Mouse (Mus musculus): ENCODE measurements at regions not wholly inside any gene's neighbourhood (a gene's known extent, or its start where the extent isn't known, plus 50 kb on each side); places are given as distances from the start of the nearest gene placed in this dataset.

DNA sequence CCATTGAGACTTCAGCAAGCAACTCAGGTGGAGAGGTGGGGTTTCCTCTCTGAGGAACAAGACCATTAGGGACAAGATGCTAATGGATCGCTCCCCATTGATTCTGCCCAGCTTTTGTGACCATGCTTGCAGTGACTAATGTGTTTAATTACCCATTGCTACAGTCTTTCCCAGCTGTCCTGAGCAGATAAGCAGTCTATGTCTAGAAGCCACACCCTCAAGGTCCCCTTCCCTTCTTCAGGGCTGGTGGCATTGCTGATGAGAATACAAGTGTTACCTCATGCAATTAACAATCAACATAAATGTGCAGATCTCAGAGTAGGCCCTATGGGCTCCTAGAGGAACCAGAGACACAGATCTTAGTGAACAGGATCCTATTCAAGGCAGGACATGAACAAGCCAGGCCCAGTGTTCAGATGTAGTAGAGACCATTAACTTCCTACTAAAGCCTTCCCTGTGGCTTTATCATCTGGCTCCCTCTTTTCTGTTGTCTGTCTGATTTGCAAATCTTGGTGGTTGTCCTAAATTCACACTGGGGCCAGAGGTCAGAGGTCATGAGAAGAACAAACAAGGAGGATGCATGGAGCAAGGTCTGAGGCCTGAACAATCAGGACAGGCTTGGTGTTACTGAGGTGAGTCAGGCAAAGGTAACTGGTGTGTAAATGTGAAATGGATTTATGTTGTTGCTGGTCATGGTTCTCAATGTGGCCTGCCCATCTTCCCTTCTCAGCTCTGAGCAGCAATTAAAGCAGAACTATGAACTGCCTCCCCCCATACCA lies 56.8 kb downstream of the Odc1 start:
- H3K36me3 ChIP-seq (ENCODE audit: insufficient read depth, low read length): no peaks in the 10 kb centered on the region
- 90% methylated on average over 1 of the region's 1 CpGs for WGBS
- ATAC-seq (ENCODE audit: low FRiP score, low TSS enrichment): no peak
- no peak overlapping the region for H3K4me3 ChIP-seq (ENCODE audit: low read length)
- no peak overlapping the region for H3K9ac ChIP-seq (replicated peaks; ENCODE audit: low read length)
- no peak overlapping the region for H3K4me2 ChIP-seq (replicated peaks; ENCODE audit: low read depth, low read length)
- H3K27me3 ChIP-seq (ENCODE audit: insufficient read depth, low read length): no peaks in the 10 kb centered on the region
- H3K4me1 ChIP-seq (ENCODE audit: insufficient read depth, low read length): no peaks in the 10 kb centered on the region
- 0 out of 2 replicates have a peak, but pooled peaks cover 2% of the 10 kb centered on the region for H3K9me3 ChIP-seq (ENCODE audit: low read length)
- H3K27ac ChIP-seq (ENCODE audit: low read length): no peak overlapping the region

DNA sequence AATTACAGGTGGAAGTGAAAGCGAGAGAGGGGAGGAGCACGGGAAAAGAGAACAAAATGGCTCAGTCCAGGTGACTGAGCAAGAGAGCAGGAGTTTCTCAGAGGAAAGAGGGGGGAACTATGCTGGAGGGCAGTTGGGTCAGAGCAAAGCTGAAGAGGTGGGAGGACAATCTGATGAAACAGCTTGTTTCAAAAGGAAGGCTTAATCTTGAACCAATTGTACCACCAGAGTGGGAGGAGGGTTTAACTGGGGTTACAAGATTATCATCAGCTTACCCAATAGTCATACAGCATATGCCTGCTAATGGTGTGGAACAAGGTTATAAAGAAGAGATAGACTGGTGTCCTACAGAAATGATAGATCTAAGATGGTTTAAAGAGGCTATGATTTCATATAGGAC lies 59.0 kb downstream of the Odc1 start:
- ATAC-seq (ENCODE audit: low FRiP score, low TSS enrichment): no peak
- no peaks in the 10 kb centered on the region for H3K27me3 ChIP-seq (ENCODE audit: insufficient read depth, low read length)
- no peaks in the 10 kb centered on the region for H3K36me3 ChIP-seq (ENCODE audit: insufficient read depth, low read length)
- H3K4me1 ChIP-seq (ENCODE audit: insufficient read depth, low read length): no peaks in the 10 kb centered on the region
- 0 out of 2 replicates have a peak, but pooled peaks cover 2% of the 10 kb centered on the region for H3K9me3 ChIP-seq (ENCODE audit: low read length)
- H3K4me3 ChIP-seq (ENCODE audit: low read length): no peak overlapping the region
- 95% methylated on average over 2 of the region's 2 CpGs for WGBS
- H3K27ac ChIP-seq (ENCODE audit: low read length): no peak overlapping the region
- H3K9ac ChIP-seq (replicated peaks; ENCODE audit: low read length): no peak overlapping the region
- no peak overlapping the region for H3K4me2 ChIP-seq (replicated peaks; ENCODE audit: low read depth, low read length)

DNA sequence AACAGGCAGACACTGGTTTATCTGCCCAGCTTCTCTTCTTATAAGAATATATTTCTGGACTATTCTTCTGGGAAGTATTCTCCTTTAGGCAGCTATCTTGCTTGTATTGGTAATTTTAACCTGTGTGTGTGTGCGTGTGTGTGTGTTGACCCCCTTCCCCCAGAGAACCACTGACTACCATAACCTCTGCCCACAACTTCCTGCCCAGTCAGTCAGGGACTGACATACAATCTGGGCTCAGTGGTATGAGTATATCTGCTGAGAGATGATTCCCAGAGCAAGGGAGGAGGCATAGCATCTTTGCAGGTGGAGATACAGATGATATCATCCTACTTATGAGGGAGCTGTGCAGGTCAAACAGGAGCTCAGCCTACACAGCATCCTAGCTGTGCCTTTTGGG lies 65.8 kb downstream of the Odc1 start:
- 50% methylated on average over 1 of the region's 1 CpGs for WGBS
- no peaks in the 10 kb centered on the region for H3K27me3 ChIP-seq (ENCODE audit: insufficient read depth, low read length)
- no peak for ATAC-seq (ENCODE audit: low FRiP score, low TSS enrichment)

DNA sequence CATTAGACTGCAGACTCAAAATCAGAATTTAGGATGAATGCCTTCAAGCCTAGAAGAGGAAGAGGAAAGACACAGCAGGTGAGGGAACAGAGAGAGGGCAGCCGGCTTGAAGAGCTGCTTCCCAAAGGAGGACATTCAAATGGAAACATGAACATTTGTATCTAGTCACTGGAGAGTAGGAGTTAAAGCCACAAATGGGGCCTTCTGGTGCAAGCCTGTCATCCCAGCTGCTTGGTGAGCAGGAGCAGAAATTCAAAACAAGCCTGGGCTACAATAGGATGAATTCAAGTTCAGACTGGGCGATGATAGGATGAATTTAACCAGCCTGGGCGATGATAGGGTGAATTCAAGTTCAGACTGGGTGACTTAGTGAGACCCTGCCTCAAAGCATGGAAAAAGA lies 67.4 kb downstream of the Odc1 start:
- WGBS: 86% methylated on average over 3 of the region's 3 CpGs

More for the DNA sequence above, 65.8 kb downstream of the Odc1 start:
- Histone ChIP-seq H3K4me2 (replicated peaks; ENCODE audit: low read depth, low read length) (no peak overlapping the region), H3K9me3 (ENCODE audit: low read length) (no peaks in the 10 kb centered on the region), H3K4me3 (ENCODE audit: low read length) (no peak overlapping the region), H3K36me3 (ENCODE audit: insufficient read depth, low read length) (no peaks in the 10 kb centered on the region), H3K9ac (replicated peaks; ENCODE audit: low read length) (no peak overlapping the region), H3K4me1 (ENCODE audit: insufficient read depth, low read length) (no peaks in the 10 kb centered on the region), H3K27ac (ENCODE audit: low read length) (no peak overlapping the region)

DNA sequence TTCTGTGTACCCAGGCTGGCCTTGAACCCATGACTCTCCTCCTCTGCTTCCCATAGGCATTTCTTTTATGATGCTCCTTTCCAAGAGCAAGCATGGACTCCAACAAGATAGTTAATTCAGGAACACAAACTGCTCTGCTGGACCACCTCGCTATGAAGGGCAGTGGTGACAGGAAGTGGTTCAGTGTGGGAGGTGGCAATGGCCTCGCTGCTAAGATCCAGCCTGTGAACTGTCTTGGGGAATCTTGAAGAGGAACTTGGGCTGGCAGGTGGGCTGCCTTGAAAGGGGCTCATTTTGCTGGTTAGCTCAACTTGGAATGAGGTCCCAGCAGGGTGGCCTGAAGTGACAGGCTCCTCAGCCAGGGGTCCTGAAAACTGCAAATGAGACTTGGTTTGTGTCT lies 72.4 kb upstream of the Hpcal1 start:
- Histone ChIP-seq H3K4me3 (ENCODE audit: low read length) (no peak overlapping the region), H3K9me3 (ENCODE audit: low read length) (no peaks in the 10 kb centered on the region), H3K4me1 (ENCODE audit: insufficient read depth, low read length) (0 out of 2 replicates have a peak, but pooled peaks cover 6% of the 10 kb centered on the region), H3K9ac (replicated peaks; ENCODE audit: low read length) (no peak overlapping the region), H3K27me3 (ENCODE audit: insufficient read depth, low read length) (no peaks in the 10 kb centered on the region), H3K4me2 (replicated peaks; ENCODE audit: low read depth, low read length) (no peak overlapping the region), H3K36me3 (ENCODE audit: insufficient read depth, low read length) (no peaks in the 10 kb centered on the region), H3K27ac (ENCODE audit: low read length) (no peak overlapping the region)
- WGBS: 32% methylated on average over 2 of the region's 2 CpGs
- ATAC-seq (ENCODE audit: low FRiP score, low TSS enrichment): no peak

More for the DNA sequence above, 67.4 kb downstream of the Odc1 start:
- Histone ChIP-seq H3K4me2 (replicated peaks; ENCODE audit: low read depth, low read length) (no peak overlapping the region), H3K9me3 (ENCODE audit: low read length) (no peaks in the 10 kb centered on the region), H3K4me1 (ENCODE audit: insufficient read depth, low read length) (no peaks in the 10 kb centered on the region), H3K4me3 (ENCODE audit: low read length) (no peak overlapping the region), H3K36me3 (ENCODE audit: insufficient read depth, low read length) (no peaks in the 10 kb centered on the region), H3K9ac (replicated peaks; ENCODE audit: low read length) (no peak overlapping the region), H3K27me3 (ENCODE audit: insufficient read depth, low read length) (no peaks in the 10 kb centered on the region), H3K27ac (ENCODE audit: low read length) (no peak overlapping the region)
- no peak for ATAC-seq (ENCODE audit: low FRiP score, low TSS enrichment)

DNA sequence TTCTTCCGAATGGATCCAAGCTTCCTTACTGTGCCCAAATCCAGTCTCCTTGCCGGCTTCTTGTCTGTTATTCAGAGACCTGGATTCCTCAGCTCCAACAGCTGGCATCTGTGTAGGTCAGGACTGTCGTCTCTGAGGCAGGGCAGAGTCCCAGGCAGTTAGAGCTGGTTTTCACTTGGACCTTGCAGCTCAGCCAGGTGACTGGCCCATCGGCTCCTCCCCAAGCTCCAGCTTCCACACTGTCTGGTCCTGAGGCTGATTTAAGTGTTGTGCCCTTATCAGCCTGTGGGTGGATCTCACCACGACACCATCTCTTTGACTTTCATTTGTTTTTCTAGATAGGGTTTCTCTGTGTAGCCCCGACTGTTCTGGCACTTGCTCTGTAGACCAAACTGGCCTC lies 70.4 kb upstream of the Hpcal1 start:
- Histone ChIP-seq H3K4me3 (ENCODE audit: low read length) (no peak overlapping the region), H3K27ac (ENCODE audit: low read length) (no peak overlapping the region), H3K4me2 (replicated peaks; ENCODE audit: low read depth, low read length) (no peak overlapping the region), H3K4me1 (ENCODE audit: insufficient read depth, low read length) (0 out of 2 replicates have a peak, but pooled peaks cover 6% of the 10 kb centered on the region), H3K9ac (replicated peaks; ENCODE audit: low read length) (no peak overlapping the region), H3K27me3 (ENCODE audit: insufficient read depth, low read length) (no peaks in the 10 kb centered on the region), H3K9me3 (ENCODE audit: low read length) (no peaks in the 10 kb centered on the region), H3K36me3 (ENCODE audit: insufficient read depth, low read length) (no peaks in the 10 kb centered on the region)
- peak; percentile 23; the same call in 1 of the 2 replicates for ATAC-seq (ENCODE audit: low FRiP score, low TSS enrichment)
- WGBS: 47% methylated on average over 6 of the region's 6 CpGs

DNA sequence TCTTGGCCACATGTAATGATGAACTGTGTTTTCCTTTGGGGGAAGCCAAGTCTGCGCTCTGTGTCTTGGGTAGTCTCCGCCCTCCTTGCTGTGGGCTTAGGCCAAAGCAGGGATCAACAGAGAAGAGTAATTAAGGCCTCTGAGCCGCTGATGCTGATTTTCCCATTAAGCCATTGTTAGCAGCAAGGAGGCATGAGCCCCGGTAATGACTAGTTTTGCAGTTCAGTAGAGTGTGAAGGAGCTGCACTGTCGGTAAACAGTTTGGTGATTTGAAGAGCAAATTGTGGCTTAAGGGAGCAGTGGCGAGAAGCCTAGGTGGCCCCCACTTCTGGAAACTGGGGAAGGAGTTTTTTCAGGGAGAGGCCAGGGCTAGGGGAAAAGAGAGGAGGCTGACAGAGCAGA lies 69.2 kb upstream of the Hpcal1 start:
- Histone ChIP-seq H3K27me3 (ENCODE audit: insufficient read depth, low read length) (no peaks in the 10 kb centered on the region), H3K4me3 (ENCODE audit: low read length) (no peak overlapping the region), H3K4me2 (replicated peaks; ENCODE audit: low read depth, low read length) (no peak overlapping the region), H3K9ac (replicated peaks; ENCODE audit: low read length) (no peak overlapping the region), H3K36me3 (ENCODE audit: insufficient read depth, low read length) (no peaks in the 10 kb centered on the region), H3K27ac (ENCODE audit: low read length) (peak overlapping the region; percentile 31), H3K9me3 (ENCODE audit: low read length) (no peaks in the 10 kb centered on the region), H3K4me1 (ENCODE audit: insufficient read depth, low read length) (0 out of 2 replicates have a peak, but pooled peaks cover 6% of the 10 kb centered on the region)
- 39% methylated on average over 6 of the region's 6 CpGs for WGBS
- peak; percentile 66 for ATAC-seq (ENCODE audit: low FRiP score, low TSS enrichment)

DNA sequence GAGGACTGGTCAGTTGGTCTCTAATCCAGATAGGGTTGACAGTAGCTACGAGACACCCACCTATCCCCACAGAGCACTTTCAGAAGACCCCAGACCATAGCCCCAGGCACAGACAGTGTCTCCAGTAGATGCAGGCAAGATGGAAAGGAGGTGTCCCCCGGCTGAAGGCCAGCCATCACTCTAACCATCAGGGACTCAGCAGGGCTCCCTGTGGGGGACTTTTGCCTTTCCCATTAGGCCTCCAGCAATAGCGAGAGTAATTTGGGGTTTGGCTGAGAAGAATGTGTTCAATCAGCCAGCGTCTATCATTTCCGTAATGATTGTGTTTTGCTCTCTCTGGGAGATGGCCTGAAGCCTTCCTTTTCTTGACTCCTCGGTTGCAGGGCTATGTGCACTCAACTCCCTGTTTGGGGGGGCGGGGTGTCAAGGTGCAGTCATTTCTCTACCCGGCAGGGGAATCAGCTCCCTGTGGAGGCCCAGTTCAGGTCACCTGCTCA lies 68.1 kb upstream of the Hpcal1 start:
- no peak overlapping the region for H3K4me2 ChIP-seq (replicated peaks; ENCODE audit: low read depth, low read length)
- no peaks in the 10 kb centered on the region for H3K36me3 ChIP-seq (ENCODE audit: insufficient read depth, low read length)
- H3K4me1 ChIP-seq (ENCODE audit: insufficient read depth, low read length): 0 out of 2 replicates have a peak, but pooled peaks cover 6% of the 10 kb centered on the region
- 63% methylated on average over 8 of the region's 8 CpGs for WGBS
- H3K9me3 ChIP-seq (ENCODE audit: low read length): no peaks in the 10 kb centered on the region
- H3K27ac ChIP-seq (ENCODE audit: low read length): peak overlapping the region; percentile 28; the same call in 1 of the 2 replicates
- ATAC-seq (ENCODE audit: low FRiP score, low TSS enrichment): no peak
- no peak overlapping the region for H3K4me3 ChIP-seq (ENCODE audit: low read length)
- H3K27me3 ChIP-seq (ENCODE audit: insufficient read depth, low read length): no peaks in the 10 kb centered on the region
- no peak overlapping the region for H3K9ac ChIP-seq (replicated peaks; ENCODE audit: low read length)

DNA sequence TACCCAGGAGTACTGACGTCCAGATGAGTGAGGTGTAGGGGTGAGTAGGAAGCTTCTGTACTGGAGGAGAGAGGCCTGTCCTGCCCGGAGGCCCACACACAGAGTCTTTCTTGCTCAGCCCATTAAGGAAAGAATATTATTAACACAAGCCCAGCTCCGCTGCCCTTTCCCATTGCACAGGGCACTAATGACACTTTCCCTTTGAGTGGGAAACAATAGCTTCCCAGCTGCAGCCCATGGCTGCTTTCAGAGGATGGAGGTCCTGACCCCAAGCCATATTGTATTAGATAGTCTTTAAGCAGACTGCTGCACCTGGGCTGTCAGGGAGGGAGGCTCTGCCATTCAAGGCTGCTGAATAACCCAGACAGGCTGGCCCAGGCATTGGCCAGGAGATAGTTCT lies 64.6 kb upstream of the Hpcal1 start:
- 22% methylated on average over 3 of the region's 3 CpGs for WGBS
- H3K9me3 ChIP-seq (ENCODE audit: low read length): no peaks in the 10 kb centered on the region
- H3K4me3 ChIP-seq (ENCODE audit: low read length): no peak overlapping the region
- H3K9ac ChIP-seq (replicated peaks; ENCODE audit: low read length): no peak overlapping the region
- no peaks in the 10 kb centered on the region for H3K36me3 ChIP-seq (ENCODE audit: insufficient read depth, low read length)
- no peak overlapping the region for H3K27ac ChIP-seq (ENCODE audit: low read length)
- H3K4me2 ChIP-seq (replicated peaks; ENCODE audit: low read depth, low read length): no peak overlapping the region
- H3K27me3 ChIP-seq (ENCODE audit: insufficient read depth, low read length): no peaks in the 10 kb centered on the region
- ATAC-seq (ENCODE audit: low FRiP score, low TSS enrichment): peak; percentile 29; the same call in 1 of the 2 replicates
- 0 out of 2 replicates have a peak, but pooled peaks cover 6% of the 10 kb centered on the region for H3K4me1 ChIP-seq (ENCODE audit: insufficient read depth, low read length)

DNA sequence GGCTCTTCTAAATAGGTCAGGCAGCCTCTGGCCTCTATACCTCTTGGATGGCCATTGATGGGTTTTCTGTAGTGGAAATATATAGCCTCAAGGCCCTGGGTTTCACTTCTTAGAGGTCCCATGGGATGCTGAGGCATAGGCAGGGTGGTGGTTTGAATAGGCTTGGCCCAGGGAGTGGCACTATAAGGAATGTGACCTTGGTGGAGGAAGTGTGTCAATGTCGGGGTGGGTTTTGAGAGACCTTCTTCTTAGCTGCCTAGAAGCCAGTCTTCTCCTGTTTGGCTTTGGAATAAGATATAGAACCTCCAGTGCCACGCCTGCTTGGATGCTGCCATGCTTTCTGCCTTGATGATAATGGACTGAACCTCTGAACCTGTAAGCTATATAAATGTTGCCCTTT lies 59.5 kb upstream of the Hpcal1 start:
- no peak overlapping the region for H3K27ac ChIP-seq (ENCODE audit: low read length)
- 86% methylated on average over 2 of the region's 2 CpGs for WGBS
- no peaks in the 10 kb centered on the region for H3K9me3 ChIP-seq (ENCODE audit: low read length)
- no peaks in the 10 kb centered on the region for H3K36me3 ChIP-seq (ENCODE audit: insufficient read depth, low read length)
- no peaks in the 10 kb centered on the region for H3K27me3 ChIP-seq (ENCODE audit: insufficient read depth, low read length)
- no peaks in the 10 kb centered on the region for H3K4me1 ChIP-seq (ENCODE audit: insufficient read depth, low read length)
- no peak overlapping the region for H3K4me3 ChIP-seq (ENCODE audit: low read length)
- ATAC-seq (ENCODE audit: low FRiP score, low TSS enrichment): no peak
- no peak overlapping the region for H3K9ac ChIP-seq (replicated peaks; ENCODE audit: low read length)
- H3K4me2 ChIP-seq (replicated peaks; ENCODE audit: low read depth, low read length): no peak overlapping the region

Data from kidney, embryonic 16.5 days (tissue).